Mouse (Mus musculus) liver, embryonic 13.5 days (tissue): ENCODE data around the gene Fat3. TPM values are rescaled to one million over a fixed set of nuclear protein-coding genes. Genes with fewer than 3 reads are reported as not detected.

Experiments used
- ATAC-seq: fragments of 200-750 bp; cut with Nextera tagmentation; 2 replicates; pipeline ENCODE4 v1.8.0; 2017; ENCODE audit warnings: low read depth, mild to moderate bottlenecking, moderate number of reproducible peaks, moderate library complexity
- DNase-seq: peaks from one replicate; pipeline ENCODE4 v3.0.0; 2022
- H3K27ac ChIP-seq: fragments of 300-500 bp; sonication (generic); 2 replicates; pipeline ENCODE4 v1.5.1; 2015; ENCODE audit warnings: moderate library complexity, mild to moderate bottlenecking, inconsistent platforms
- H3K27me3 ChIP-seq: fragments of 300-500 bp; sonication (generic); 2 replicates; pipeline ENCODE4 v1.6.1; 2015; ENCODE audit warnings: mild to moderate bottlenecking, inconsistent platforms
- H3K36me3 ChIP-seq: fragments of 300-500 bp; sonication (generic); 2 replicates; pipeline ENCODE4 v1.6.1; 2015; ENCODE audit warnings: mild to moderate bottlenecking, inconsistent platforms
- H3K4me1 ChIP-seq: fragments of 300-500 bp; sonication (generic); replicated peaks from 2 replicates; pipeline ENCODE4 v1.6.1; 2015; ENCODE audit warnings: inconsistent platforms
- H3K4me2 ChIP-seq: fragments of 300-500 bp; sonication (generic); 2 replicates; pipeline ENCODE4 v1.6.1; 2015; ENCODE audit warnings: inconsistent platforms, mild to moderate bottlenecking, moderate library complexity
- H3K4me3 ChIP-seq: fragments of 300-500 bp; sonication (generic); replicated peaks from 2 replicates; pipeline ENCODE4 v1.5.1; 2015; ENCODE audit warnings: mild to moderate bottlenecking, inconsistent platforms
- H3K9ac ChIP-seq: fragments of 300-500 bp; sonication (generic); 2 replicates; pipeline ENCODE4 v1.6.1; 2015; ENCODE audit warnings: mild to moderate bottlenecking, inconsistent platforms
- H3K9me3 ChIP-seq: fragments of 300-500 bp; sonication (generic); replicated peaks from 2 replicates; pipeline ENCODE4 v1.6.1; 2016; ENCODE audit warnings: inconsistent platforms
- WGBS: fragments of 180-500 bp; shearing (Covaris S2); methylation state at CpG from one replicate; pipeline ENCODE4 v1.1.7; 2015; ENCODE audit not compliant: insufficient replicate concordance; 5-methylcytosine and 5-hydroxymethylcytosine counted together
- polyA plus RNA-seq: library from polyadenylated mRNA; unstranded; fragments of >200 nt; fragmentation: Nextera tagmentation; extraction: Ambion mirVana; gene quantifications from 2 replicates; pipeline ENCODE4 v1.2.1, GENCODE M21; 2015

Fat3 gene
- polyA plus RNA-seq, 1 experiment from 2014 or later = 0.07 TPM

GRCm38 (mm10) chr9:15880160-15880603 is 620.9 kb downstream of the Fat3 start:
- DNase-seq (no peak), ATAC-seq (no peak)
- H3K4me2 ChIP-seq = no peak overlapping the region
- WGBS = 17% methylated on average over 3 of the region's 3 CpGs
- H3K4me3 ChIP-seq = no peak overlapping the region
- no peaks in the 10 kb centered on the region for H3K9me3 ChIP-seq
- H3K4me1 ChIP-seq = no peaks in the 10 kb centered on the region
- H3K9ac ChIP-seq = no peak overlapping the region
- no peak overlapping the region for H3K27ac ChIP-seq
- no peaks in the 10 kb centered on the region for H3K27me3 ChIP-seq
- no peaks in the 10 kb centered on the region for H3K36me3 ChIP-seq

DNA sequence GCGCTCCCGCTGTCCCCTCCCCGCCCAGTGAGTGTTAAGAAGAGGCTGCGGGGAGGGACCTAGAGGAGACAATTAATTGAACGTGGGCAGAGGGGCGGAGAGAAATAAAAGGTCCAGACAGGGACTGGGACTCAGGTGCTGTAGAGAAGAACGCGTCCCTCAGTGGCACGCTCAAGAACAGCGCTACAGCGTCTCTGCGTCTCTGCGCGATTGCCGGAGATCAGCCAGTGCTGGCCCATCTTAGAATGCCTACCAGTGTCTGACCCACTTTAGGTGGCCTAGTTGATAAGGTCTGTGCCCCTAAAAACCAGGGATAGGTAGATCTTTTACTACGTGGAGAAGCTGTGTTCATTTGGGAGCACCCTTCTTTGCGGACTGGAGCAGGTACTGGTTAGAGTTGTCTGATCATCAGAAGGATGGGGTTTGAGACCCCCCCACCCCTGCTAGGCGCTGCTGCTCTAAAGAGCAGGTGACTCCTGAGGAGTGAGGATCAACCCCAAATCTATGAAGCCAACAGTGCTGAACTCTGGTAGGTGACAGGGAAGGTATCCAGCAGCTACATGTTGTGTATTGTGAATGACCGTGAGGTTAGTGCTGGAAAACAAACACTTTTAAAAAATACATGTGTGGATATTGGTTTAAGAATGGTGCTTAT is 626.5 kb downstream of the Fat3 start, which contains the start of gene Mtnr1b:
TSS of gene Mtnr1b (minus strand) at position 51 of the 655 bp plus-strand sequence.
- WGBS = 47% methylated on average over 19 of the region's 19 CpGs
- Histone ChIP-seq H3K9me3 (no peaks in the 10 kb centered on the region), H3K4me2 (no peak within 1 kb of the TSS), H3K4me1 (no peaks in the 10 kb centered on the region), H3K27ac (no peak within 1 kb of the TSS), H3K4me3 (no peak within 1 kb of the TSS), H3K9ac (no peak within 1 kb of the TSS), H3K27me3 (peaks cover 2% of the 10 kb centered on the region; the same call in 1 of the 2 replicates), H3K36me3 (no peaks in the 10 kb centered on the region)
- DNase-seq (no peak), ATAC-seq (no peak)

DNA sequence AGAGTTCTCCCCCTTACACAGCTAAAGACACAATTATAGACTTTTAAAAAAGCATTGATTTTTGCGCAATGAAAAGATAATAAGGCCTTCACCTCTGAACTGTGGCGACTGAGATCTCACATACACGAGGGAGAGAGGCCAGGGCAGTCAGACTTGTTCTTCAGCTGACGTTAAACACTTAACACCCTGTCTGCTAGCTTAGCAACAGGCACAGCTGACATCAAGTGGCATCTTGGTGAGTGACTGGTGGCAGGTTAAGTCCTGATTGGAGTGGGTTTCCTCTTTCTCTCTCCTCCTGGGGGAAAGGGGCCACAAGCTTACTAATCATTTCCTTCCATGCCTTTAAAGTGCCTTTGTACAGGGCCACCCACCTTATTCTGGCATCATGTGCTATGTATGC is 631.1 kb downstream of the Fat3 start:
- no peaks in the 10 kb centered on the region for H3K9me3 ChIP-seq
- H3K4me1 ChIP-seq = no peaks in the 10 kb centered on the region
- H3K27me3 ChIP-seq = peaks cover 2% of the 10 kb centered on the region; the same call in 1 of the 2 replicates
- DNase-seq = no peak
- H3K4me2 ChIP-seq = no peak overlapping the region
- WGBS = 42% methylated on average over 4 of the region's 4 CpGs
- no peak overlapping the region for H3K27ac ChIP-seq
- no peak overlapping the region for H3K9ac ChIP-seq
- no peak for ATAC-seq
- H3K36me3 ChIP-seq = no peaks in the 10 kb centered on the region
- H3K4me3 ChIP-seq = no peak overlapping the region

DNA sequence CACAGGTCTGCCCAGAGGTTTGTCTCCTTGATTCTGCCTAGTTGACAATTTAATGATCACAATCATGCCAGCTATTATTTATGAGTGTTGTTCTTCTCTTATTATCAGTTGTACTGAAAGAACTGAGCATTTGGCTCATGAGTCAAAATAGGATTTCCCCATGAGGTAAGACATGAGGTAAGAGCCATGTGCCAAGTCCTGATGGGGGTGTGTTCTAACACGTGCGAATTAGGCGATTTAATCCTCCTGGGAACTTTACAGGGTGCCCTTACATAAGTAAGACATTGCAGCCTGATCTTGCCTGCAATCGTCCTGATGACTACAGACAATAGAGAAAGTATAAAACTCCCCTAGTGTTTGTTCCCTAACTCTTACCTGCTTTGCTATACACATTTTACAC is 631.6 kb downstream of the Fat3 start:
- ATAC-seq = no peak
- Histone ChIP-seq H3K27ac (no peak overlapping the region), H3K9ac (no peak overlapping the region), H3K4me2 (no peak overlapping the region), H3K9me3 (no peaks in the 10 kb centered on the region), H3K36me3 (no peaks in the 10 kb centered on the region), H3K27me3 (peaks cover 2% of the 10 kb centered on the region; the same call in 1 of the 2 replicates), H3K4me1 (no peaks in the 10 kb centered on the region), H3K4me3 (no peak overlapping the region)
- no peak for DNase-seq
- WGBS = 54% methylated on average over 4 of the region's 4 CpGs

- H3K4me1 ChIP-seq = no peaks in the 10 kb centered on the region
- no peak overlapping the region for H3K9ac ChIP-seq
- H3K27me3 ChIP-seq = no peaks in the 10 kb centered on the region
- H3K9me3 ChIP-seq = no peaks in the 10 kb centered on the region
- no peak overlapping the region for H3K27ac ChIP-seq
- no peak overlapping the region for H3K4me2 ChIP-seq
- ATAC-seq (no peak), DNase-seq (no peak)
- no peaks in the 10 kb centered on the region for H3K36me3 ChIP-seq
- H3K4me3 ChIP-seq = no peak overlapping the region
- WGBS = 57% methylated on average over 10 of the region's 10 CpGs
These were observed 634.6 kb downstream of the Fat3 start for GRCm38 (mm10) chr9:15866280-15867072.

GRCm38 (mm10) chr9:15861402-15861801 is 639.7 kb downstream of the Fat3 start:
- Histone ChIP-seq H3K4me3 (no peak overlapping the region), H3K9me3 (no peaks in the 10 kb centered on the region), H3K36me3 (no peaks in the 10 kb centered on the region), H3K4me1 (no peaks in the 10 kb centered on the region), H3K27me3 (no peaks in the 10 kb centered on the region), H3K4me2 (no peak overlapping the region), H3K27ac (no peak overlapping the region), H3K9ac (no peak overlapping the region)
- ATAC-seq (no peak), DNase-seq (no peak)
- 56% methylated on average over 5 of the region's 5 CpGs for WGBS
